Mouse (Mus musculus): ENCODE data around the gene Zfp941.

- TF ChIP-seq POLR2A (IDR thresholded peaks at IDR 0.05; ENCODE audit: insufficient read length, low read depth) (no peak), SRF (IDR thresholded peaks at IDR 0.05; ENCODE audit: control insufficient read depth, insufficient read length, low read depth) (no peak), MYOD1 (IDR thresholded peaks at IDR 0.05; ENCODE audit: control insufficient read depth in 1 of 3, insufficient read length in 2 of 3, low read depth in 2 of 3) (no peak), MAX (IDR thresholded peaks at IDR 0.05; ENCODE audit: low read depth) (no peak), E2F4 (IDR thresholded peaks at IDR 0.05; ENCODE audit: insufficient read depth) (no peak), CEBPB (IDR thresholded peaks at IDR 0.05; ENCODE audit: insufficient read depth, poor library complexity, severe bottlenecking) (no peak), REST (IDR thresholded peaks at IDR 0.05; ENCODE audit: insufficient read depth, insufficient read length) (no peak), MYOG (IDR thresholded peaks at IDR 0.05; ENCODE audit: control insufficient read depth in 1 of 3, insufficient read depth in 1 of 3, insufficient read length in 2 of 3, low read depth in 2 of 3) (no peak), POLR2AphosphoS2 (IDR thresholded peaks at IDR 0.05; ENCODE audit: insufficient read length, low read depth) (no peak), USF1 (IDR thresholded peaks at IDR 0.05; ENCODE audit: low read depth) (no peak), TCF12 (IDR thresholded peaks at IDR 0.05; ENCODE audit: insufficient read depth, poor library complexity, severe bottlenecking) (no peak)
These were observed 24.7 kb upstream of the Zfp941 start for GRCm38 (mm10) chr7:140846676-140847075.
